Mouse (Mus musculus) hindbrain, postnatal 0 days (tissue): Measurements from ENCODE around the gene Rd3l. TPM values are rescaled to one million over a fixed set of nuclear protein-coding genes. Genes with fewer than 3 reads are reported as not detected.

ENCODE experiments used
- ATAC-seq: fragments of 200-750 bp; cut with Nextera tagmentation; 2 replicates; pipeline ENCODE4 v1.8.0; 2017; ENCODE audit warnings: mild to moderate bottlenecking, moderate TSS enrichment, moderate library complexity
- DNase-seq: peaks from one replicate; pipeline ENCODE4 v3.0.0-alpha.2; 2015; ENCODE audit warnings: low spot score
- H3K27ac ChIP-seq: fragments of 300-500 bp; sonication (generic); 2 replicates; pipeline ENCODE4 v1.5.1; 2014; ENCODE audit warnings: mild to moderate bottlenecking
- H3K27me3 ChIP-seq: fragments of 300-500 bp; sonication (generic); 2 replicates; pipeline ENCODE4 v1.6.1; 2014; ENCODE audit warnings: low read length, mixed read lengths; ENCODE audit not compliant: insufficient read depth
- H3K36me3 ChIP-seq: fragments of 300-500 bp; sonication (generic); 2 replicates; pipeline ENCODE4 v1.6.1; 2014; ENCODE audit warnings: low read length, mixed read lengths; ENCODE audit not compliant: insufficient read depth
- H3K4me1 ChIP-seq: fragments of 300-500 bp; sonication (generic); 2 replicates; pipeline ENCODE4 v1.6.1; 2014; ENCODE audit warnings: antibody characterized with exemption, low read length, mixed read lengths; ENCODE audit not compliant: insufficient read depth
- H3K4me2 ChIP-seq: fragments of 300-500 bp; sonication (generic); 2 replicates; pipeline ENCODE4 v1.6.1; 2014; ENCODE audit warnings: low read depth, mild to moderate bottlenecking, low read length, moderate library complexity, mixed read lengths
- H3K4me3 ChIP-seq: fragments of 300-500 bp; sonication (generic); 2 replicates; pipeline ENCODE4 v1.5.1; 2014; ENCODE audit warnings: low read length
- H3K9ac ChIP-seq: fragments of 300-500 bp; sonication (generic); replicated peaks from 2 replicates; pipeline ENCODE4 v1.6.1; 2014; ENCODE audit warnings: mild to moderate bottlenecking, low read length, moderate library complexity, mixed read lengths
- H3K9me3 ChIP-seq: fragments of 300-500 bp; sonication (generic); 2 replicates; pipeline ENCODE4 v1.6.1; 2016; ENCODE audit warnings: low read length, mixed read lengths
- CTCF ChIP-seq: IDR thresholded peaks from 2 replicates; pipeline ENCODE4 v1.5.1; 2016; ENCODE audit warnings: antibody characterized with exemption, control low read depth, low read depth
- WGBS: fragments of 180-500 bp; shearing (Covaris S2); extraction: QIAGEN DNeasy Blood & Tissue Kit; methylation state at CpG from one replicate; pipeline ENCODE4 v1.1.7; 2014; 5-methylcytosine and 5-hydroxymethylcytosine counted together
- polyA plus RNA-seq: library from polyadenylated mRNA; unstranded; fragments of >200 nt; fragmentation: Nextera tagmentation; extraction: Ambion mirVana; gene quantifications from 2 replicates; pipeline ENCODE4 v1.2.1, GENCODE M21; 2015
- total RNA-seq: library from RNA; depleted of rRNA; stranded (reverse); fragments of >200 nt; gene quantifications from 2 replicates; pipeline ENCODE4 v1.2.3, GENCODE M21; 2014

Rd3l gene
- total and polyA plus RNA-seq, 2 experiments from 2014 or later, result 0.73 TPM; not detected in 1

GRCm38 (mm10) chr12:111971231-111971686 is 9.9 kb downstream of the Rd3l start, which contains the start of gene Tdrd9:
Gene Tdrd9 (plus strand): TSS chr12:111971559.
- Histone ChIP-seq H3K27me3 (no peaks in the 10 kb centered on the region), H3K9me3 (no peaks in the 10 kb centered on the region), H3K4me3 (no peak within 1 kb of the TSS), H3K4me1 (0 out of 2 replicates have a peak, but pooled peaks cover under 1% of the 10 kb centered on the region), H3K36me3 (no peaks in the 10 kb centered on the region), H3K9ac (no peak within 1 kb of the TSS), H3K27ac (no peak within 1 kb of the TSS), H3K4me2 (no peak within 1 kb of the TSS)
- WGBS, result 89% methylated on average over 18 of the region's 18 CpGs
- TF ChIP-seq CTCF, result no peak
- DNase-seq (no peak), ATAC-seq (no peak)

- no peak for TF ChIP-seq CTCF
- no peak overlapping the region for H3K4me2 ChIP-seq
- H3K36me3 ChIP-seq, result no peaks in the 10 kb centered on the region
- no peak overlapping the region for H3K4me3 ChIP-seq
- DNase-seq (no peak), ATAC-seq (no peak)
- no peak overlapping the region for H3K27ac ChIP-seq
- WGBS, result 80% methylated on average over 4 of the region's 4 CpGs
- no peak overlapping the region for H3K9ac ChIP-seq
- H3K9me3 ChIP-seq, result no peaks in the 10 kb centered on the region
- H3K27me3 ChIP-seq, result no peaks in the 10 kb centered on the region
- H3K4me1 ChIP-seq, result peaks cover 10% of the 10 kb centered on the region; the same call in 1 of the 2 replicates
These were observed 11.0 kb downstream of the Rd3l start for GRCm38 (mm10) chr12:111970085-111970484.

- peak; percentile 97 for DNase-seq
- WGBS, result 0% methylated on average over 37 of the region's 37 CpGs
These were observed 14.4 kb downstream of the Rd3l start, which contains the start of gene Atp5mpl for GRCm38 (mm10) chr12:111966683-111967173. Gene Atp5mpl (minus strand): TSS chr12:111966977.

GRCm38 (mm10) chr12:111963339-111963738 is 17.8 kb downstream of the Rd3l start:
- Histone ChIP-seq H3K27ac (no peak overlapping the region), H3K4me3 (no peak overlapping the region), H3K4me1 (peaks cover 10% of the 10 kb centered on the region; the same call in 1 of the 2 replicates), H3K9me3 (no peaks in the 10 kb centered on the region), H3K36me3 (peaks cover 23% of the 10 kb centered on the region; the same call in 1 of the 2 replicates), H3K27me3 (no peaks in the 10 kb centered on the region), H3K4me2 (no peak overlapping the region), H3K9ac (no peak overlapping the region)
- WGBS, result 82% methylated on average over 5 of the region's 5 CpGs
- TF ChIP-seq CTCF, result no peak
- ATAC-seq (no peak), DNase-seq (no peak)

More at GRCm38 (mm10) chr12:111966683-111967173, 14.4 kb downstream of the Rd3l start, which contains the start of gene Atp5mpl:
- Histone ChIP-seq H3K4me2 (peak within 1 kb of the TSS; percentile 90), H3K36me3 (0 out of 2 replicates have a peak, but pooled peaks cover 4% of the 10 kb centered on the region), H3K9me3 (no peaks in the 10 kb centered on the region), H3K4me3 (peak within 1 kb of the TSS; percentile 94), H3K27me3 (no peaks in the 10 kb centered on the region), H3K27ac (peak within 1 kb of the TSS; percentile 85), H3K4me1 (peaks cover 10% of the 10 kb centered on the region; the same call in 1 of the 2 replicates), H3K9ac (peak within 1 kb of the TSS; percentile 90)
- peak; percentile 95 for ATAC-seq
- peak; percentile 91 for TF ChIP-seq CTCF

GRCm38 (mm10) chr12:111958101-111958865 is 22.8 kb downstream of the Rd3l start:
- no peaks in the 10 kb centered on the region for H3K4me1 ChIP-seq
- H3K4me2 ChIP-seq, result no peak overlapping the region
- no peaks in the 10 kb centered on the region for H3K9me3 ChIP-seq
- TF ChIP-seq CTCF, result peak; percentile 88
- H3K4me3 ChIP-seq, result no peak overlapping the region
- ATAC-seq (peak; percentile 83), DNase-seq (peak; percentile 83)
- 44% methylated on average over 9 of the region's 9 CpGs for WGBS
- H3K36me3 ChIP-seq, result peaks cover 23% of the 10 kb centered on the region; the same call in 1 of the 2 replicates
- no peak overlapping the region for H3K9ac ChIP-seq
- no peak overlapping the region for H3K27ac ChIP-seq
- H3K27me3 ChIP-seq, result no peaks in the 10 kb centered on the region

GRCm38 (mm10) chr12:111956173-111956572 is 24.9 kb downstream of the Rd3l start:
- Histone ChIP-seq H3K9me3 (no peaks in the 10 kb centered on the region), H3K9ac (no peak overlapping the region), H3K36me3 (peaks cover 14% of the 10 kb centered on the region; the same call in 1 of the 2 replicates), H3K27ac (no peak overlapping the region), H3K4me3 (no peak overlapping the region), H3K27me3 (no peaks in the 10 kb centered on the region), H3K4me2 (no peak overlapping the region), H3K4me1 (no peaks in the 10 kb centered on the region)
- DNase-seq (no peak), ATAC-seq (no peak)
- WGBS, result 75% methylated on average over 5 of the region's 5 CpGs
- TF ChIP-seq CTCF, result no peak

- 41% methylated on average over 5 of the region's 5 CpGs for WGBS
- H3K27ac ChIP-seq, result no peak overlapping the region
- H3K4me3 ChIP-seq, result no peak overlapping the region
- DNase-seq (no peak), ATAC-seq (peak; percentile 38; the same call in 1 of the 2 replicates)
- H3K4me1 ChIP-seq, result no peaks in the 10 kb centered on the region
- no peaks in the 10 kb centered on the region for H3K9me3 ChIP-seq
- H3K36me3 ChIP-seq, result no peaks in the 10 kb centered on the region
- no peaks in the 10 kb centered on the region for H3K27me3 ChIP-seq
- no peak for TF ChIP-seq CTCF
- no peak overlapping the region for H3K4me2 ChIP-seq
- no peak overlapping the region for H3K9ac ChIP-seq
These were observed 29.4 kb downstream of the Rd3l start for GRCm38 (mm10) chr12:111951701-111952100.
